In genomic region chr2:20968441-20969200, GRCm38 (mm10) we compare ENCODE assay signal across 8 mouse cellular contexts. TPM values are rescaled to one million over a fixed set of nuclear protein-coding genes. Genes with fewer than 3 reads are reported as not detected.
DNase-seq lines count a peak whose midpoint lies in the region; ATAC-seq and TF ChIP-seq lines count a peak whose summit lies in the region.

TSS of gene Arhgap21 (minus strand) at chr2:20968881.

- H3K36me3 ChIP-seq in ES-E14 (ENCODE audit: control insufficient read depth, insufficient read depth, low read length, poor library complexity, severe bottlenecking) = no peaks in the 10 kb centered on the region
- H3K36me3 ChIP-seq in lung, embryonic 14.5 days (ENCODE audit: insufficient read depth) = no peaks in the 10 kb centered on the region
- no peaks in the 10 kb centered on the region for H3K36me3 ChIP-seq in thymus, adult 2 months (ENCODE audit: control insufficient read depth, insufficient read depth, low read length)

- peak; percentile 15 for DNase-seq in ES-E14 (ENCODE audit: low read depth, low spot score)
- peak; percentile 76 for DNase-seq in cerebellum, adult 8-10 months
- peak; percentile 53 for DNase-seq in forelimb bud, embryonic 11.5 days (ENCODE audit: low read depth, low spot score)
- DNase-seq in heart, postnatal 36 days = peak; percentile 83 to 90
- DNase-seq in layer of hippocampus, adult 2 months (ENCODE audit: low spot score in 2 of 2) = peak; percentile 76 to 82
- DNase-seq in lung, embryonic 14.5 days = peak; percentile 83
- peak; percentile 49 for DNase-seq in thymus, adult 2 months

- in situ Hi-C loops in ES-E14 (cut with MboI; ENCODE audit: low sequenced_read_pairs in 2 of 2, unreplicated experiment in 2 of 2) = no loop called here

- ATAC-seq in lung, embryonic 14.5 days (ENCODE audit: insufficient read depth) = peak; percentile 70

- peak within 1 kb of the TSS; percentile 93 for H3K4me2 ChIP-seq in lung, embryonic 14.5 days

- peak within 1 kb of the TSS; percentile 78 for H3K27ac ChIP-seq in ES-E14 (ENCODE audit: insufficient read depth, low read depth, low read length, poor library complexity, severe bottlenecking)
- peak within 1 kb of the TSS; percentile 96 for H3K27ac ChIP-seq in layer of hippocampus, adult 2 months
- H3K27ac ChIP-seq in lung, embryonic 14.5 days (ENCODE audit: low read depth) = peak within 1 kb of the TSS; percentile 98
- H3K27ac ChIP-seq in olfactory bulb, adult 2 months (ENCODE audit: insufficient read depth, low read depth, low read length) = peak within 1 kb of the TSS; percentile 81
- H3K27ac ChIP-seq in thymus, adult 2 months (ENCODE audit: control insufficient read depth, insufficient read depth, low read length) = no peak within 1 kb of the TSS

- intact Hi-C loops in heart, postnatal 36 days (cut with DNase I) = loop anchor here (2.0 to 5.0 kb wide), 5 partner anchors 49 to 294 kb away; no protein-coding TSS in a partner anchor

- peak within 1 kb of the TSS; percentile 83 for H3K9ac ChIP-seq in ES-E14 (ENCODE audit: insufficient read depth, low read depth, low read length, poor library complexity, severe bottlenecking)
- H3K9ac ChIP-seq in lung, embryonic 14.5 days = peak within 1 kb of the TSS; percentile 98

- WGBS in lung, embryonic 14.5 days = under 1% methylated on average over 93 of the region's 102 CpGs
- WGBS in olfactory bulb, adult 2 months = under 1% methylated on average over 102 of the region's 102 CpGs
- 3% methylated on average over 101 of the region's 102 CpGs for WGBS in thymus, adult 2 months

- peak within 1 kb of the TSS; percentile 85 to 88 for H3K4me3 ChIP-seq in ES-E14 (ENCODE audit: insufficient read depth in 1 of 2, low read depth in 1 of 2, low read length in 2 of 2, poor library complexity in 1 of 2, severe bottlenecking in 1 of 2)
- H3K4me3 ChIP-seq in layer of hippocampus, adult 2 months = peak within 1 kb of the TSS; percentile 98
- H3K4me3 ChIP-seq in lung, embryonic 14.5 days (ENCODE audit: low read depth, low read length) = peak within 1 kb of the TSS; percentile 90
- H3K4me3 ChIP-seq in olfactory bulb, adult 2 months (ENCODE audit: insufficient read depth, low read depth, low read length) = peak within 1 kb of the TSS; percentile 68
- peak within 1 kb of the TSS; percentile 85 for H3K4me3 ChIP-seq in thymus, adult 2 months (ENCODE audit: control insufficient read depth, insufficient read depth, low read length)

- peaks cover 2 to 7% of the 10 kb centered on the region in 2 experiments; a peak in 2 of 4 replicates for H3K4me1 ChIP-seq in ES-E14 (ENCODE audit: control insufficient read depth in 2 of 2, insufficient read depth in 2 of 2, low read length in 2 of 2, poor library complexity in 1 of 2)
- peaks cover 12% of the 10 kb centered on the region for H3K4me1 ChIP-seq in lung, embryonic 14.5 days (ENCODE audit: insufficient read depth)
- peaks cover 2% of the 10 kb centered on the region; the same call in 1 of the 2 replicates for H3K4me1 ChIP-seq in olfactory bulb, adult 2 months (ENCODE audit: control insufficient read depth, insufficient read depth, low read length)
- H3K4me1 ChIP-seq in thymus, adult 2 months (replicated peaks; ENCODE audit: control insufficient read depth, insufficient read depth, low read length) = peaks cover 8% of the 10 kb centered on the region

- no peaks in the 10 kb centered on the region for H3K27me3 ChIP-seq in lung, embryonic 14.5 days (ENCODE audit: insufficient read depth, low read length)
- H3K27me3 ChIP-seq in thymus, adult 2 months (ENCODE audit: control insufficient read depth, insufficient read depth, low read length) = no peaks in the 10 kb centered on the region; the same call in 1 of the 2 replicates

- TF ChIP-seq POLR2A in olfactory bulb, adult 2 months (IDR thresholded peaks at IDR 0.05; ENCODE audit: insufficient read depth, low read depth, low read length) = peak; percentile 12; the same call in 1 of the 2 replicates
- no peak for TF ChIP-seq POLR2A in thymus, adult 2 months (IDR thresholded peaks at IDR 0.05; ENCODE audit: control insufficient read depth, extremely low read depth, insufficient read depth, low read length, poor library complexity)

- TF ChIP-seq CTCF in layer of hippocampus, adult 2 months (conservative IDR thresholded peaks at IDR 0.05) = no peak
- TF ChIP-seq CTCF in lung, embryonic 14.5 days (IDR thresholded peaks at IDR 0.05; ENCODE audit: low read depth) = no peak
- no peak for TF ChIP-seq CTCF in olfactory bulb, adult 2 months (IDR thresholded peaks at IDR 0.05; ENCODE audit: insufficient read depth, low read depth, low read length)
- TF ChIP-seq CTCF in thymus, adult 2 months (IDR thresholded peaks at IDR 0.05; ENCODE audit: borderline replicate concordance, control insufficient read depth, extremely low read depth, insufficient read depth, low read length, poor library complexity) = no peak

- no peaks in the 10 kb centered on the region for H3K9me3 ChIP-seq in ES-E14 (ENCODE audit: control insufficient read depth, insufficient read depth, low read depth, low read length)
- no peaks in the 10 kb centered on the region for H3K9me3 ChIP-seq in lung, embryonic 14.5 days (ENCODE audit: low read depth, low read length)

TF ChIP-seq in ES-E14, 5 proteins besides CTCF, POLR2A, EP300 and RAD21:
- TF ChIP-seq ZNF384 (IDR thresholded peaks at IDR 0.05; ENCODE audit: low read depth, low read length) = no peak
- no peak for TF ChIP-seq ZC3H11A (IDR thresholded peaks at IDR 0.05; ENCODE audit: borderline replicate concordance, low read depth, low read length)
- TF ChIP-seq MAFK (IDR thresholded peaks at IDR 0.05; ENCODE audit: insufficient read depth, low read depth, low read length) = no peak
- TF ChIP-seq HCFC1 (IDR thresholded peaks at IDR 0.05; ENCODE audit: borderline replicate concordance, insufficient read depth, low read length) = no peak; the same call in 1 of the 2 replicates
- TF ChIP-seq CHD2 (IDR thresholded peaks at IDR 0.05; ENCODE audit: low read depth, low read length) = no peak

RNA-seq across cellular contexts. Expression of gene Arhgap21, which starts in this region (rescaled TPM):
- 35.6 and 40.1 TPM in 2 replicates for total RNA-seq in ES-E14 (2012; rRNA removed)
- 10 to 100 TPM; 73.4 to 85.7 TPM for total RNA-seq in heart, postnatal 36 days (2021)
- total RNA-seq in layer of hippocampus, adult 2 months (2021) = 100 to 1,000 TPM; 358 to 386 TPM
- 22.1 and 23.4 TPM in 2 replicates for polyA plus RNA-seq in lung, embryonic 14.5 days (2014; fragmentation: Nextera tagmentation; extraction: Ambion mirVana)
- 558 TPM in 1 of 2 replicates, not detected in the other for polyA plus RNA-seq in olfactory bulb, adult 2 months (2012; ENCODE audit: insufficient read depth, insufficient read length, low replicate concordance, missing spikeins)
- polyA plus RNA-seq in thymus, adult 2 months (2012; rRNA removed) = 4.8 and 5.3 TPM in 2 replicates

Comparison
In these comparisons a context has a peak if more than half of its experiments do, and no peak if none do; other contexts are left out.
1. DNase-seq: peak in every context shown above with its lines; median percentile 86 in heart, postnatal 36 days; 83 in lung, embryonic 14.5 days; 79 in layer of hippocampus, adult 2 months; 76 in cerebellum, adult 8-10 months; 53 in forelimb bud, embryonic 11.5 days; 49 in thymus, adult 2 months; 15 in ES-E14.